Mouse (Mus musculus) kidney, postnatal 0 days (tissue): Measurements from ENCODE around the gene Sptbn2. TPM values are rescaled to one million over a fixed set of nuclear protein-coding genes. Genes with fewer than 3 reads are reported as not detected.

Experiments used
- ATAC-seq: fragments of 200-750 bp; cut with Nextera tagmentation; replicated peaks from 2 replicates; pipeline ENCODE4 v1.8.0; 2017; ENCODE audit warnings: low read depth, moderate number of reproducible peaks, moderate TSS enrichment, moderate library complexity; ENCODE audit not compliant: low FRiP score
- DNase-seq: peaks from one replicate; pipeline ENCODE4 v3.0.0-alpha.2; 2016; ENCODE audit warnings: low spot score
- H3K27ac ChIP-seq: fragments of 300-500 bp; sonication (generic); 2 replicates; pipeline ENCODE4 v1.5.1; 2014; ENCODE audit warnings: mild to moderate bottlenecking
- H3K27me3 ChIP-seq: fragments of 300-500 bp; sonication (generic); 2 replicates; pipeline ENCODE4 v1.6.1; 2014; ENCODE audit warnings: low read length, mixed read lengths; ENCODE audit not compliant: insufficient read depth
- H3K36me3 ChIP-seq: fragments of 300-500 bp; sonication (generic); 2 replicates; pipeline ENCODE4 v1.6.1; 2014; ENCODE audit warnings: low read length, mixed read lengths; ENCODE audit not compliant: insufficient read depth
- H3K4me1 ChIP-seq: fragments of 300-500 bp; sonication (generic); replicated peaks from 2 replicates; pipeline ENCODE4 v1.6.1; 2014; ENCODE audit warnings: antibody characterized with exemption, low read length, mixed read lengths; ENCODE audit not compliant: insufficient read depth
- H3K4me2 ChIP-seq: fragments of 300-500 bp; sonication (generic); 2 replicates; pipeline ENCODE4 v1.6.1; 2014; ENCODE audit warnings: mild to moderate bottlenecking, low read length, moderate library complexity, mixed read lengths
- H3K4me3 ChIP-seq: fragments of 300-500 bp; sonication (generic); replicated peaks from 2 replicates; pipeline ENCODE4 v1.5.1; 2014; ENCODE audit warnings: low read depth, low read length
- H3K9ac ChIP-seq: fragments of 300-500 bp; sonication (generic); 2 replicates; pipeline ENCODE4 v1.6.1; 2014; ENCODE audit warnings: low read depth, low read length
- H3K9me3 ChIP-seq: fragments of 300-500 bp; sonication (generic); replicated peaks from 2 replicates; pipeline ENCODE4 v1.6.1; 2016; ENCODE audit warnings: low read length, inconsistent platforms, mixed read lengths
- CTCF ChIP-seq: IDR thresholded peaks from 2 replicates; pipeline ENCODE4 v1.5.1; 2016; ENCODE audit warnings: antibody characterized with exemption, low read depth, mild to moderate bottlenecking, moderate library complexity
- WGBS: fragments of 180-500 bp; shearing (Covaris S2); extraction: QIAGEN DNeasy Blood & Tissue Kit; methylation state at CpG from one replicate; pipeline ENCODE4 v1.1.7; 2014; 5-methylcytosine and 5-hydroxymethylcytosine counted together
- polyA plus RNA-seq: library from polyadenylated mRNA; unstranded; fragments of >200 nt; fragmentation: Nextera tagmentation; extraction: Ambion mirVana; gene quantifications from 2 replicates; pipeline ENCODE4 v1.2.1, GENCODE M21; 2015

Gene Sptbn2
- polyA plus RNA-seq, 1 experiment from 2014 or later = 2.6 TPM

GRCm38 (mm10) chr19:4698205-4698677 is 12.7 kb upstream of the Sptbn2 start, which contains the start of gene Gm960:
Gm960 (minus strand) TSS chr19:4698668.
- Histone ChIP-seq H3K9me3 (no peaks in the 10 kb centered on the region), H3K36me3 (no peaks in the 10 kb centered on the region), H3K4me2 (peak within 1 kb of the TSS; percentile 93), H3K9ac (peak within 1 kb of the TSS; percentile 55; the same call in 1 of the 2 replicates), H3K4me1 (no peaks in the 10 kb centered on the region), H3K27me3 (peaks cover 11% of the 10 kb centered on the region), H3K4me3 (peak within 1 kb of the TSS; percentile 50), H3K27ac (no peak within 1 kb of the TSS)
- under 1% methylated on average over 38 of the region's 40 CpGs for WGBS
- TF ChIP-seq CTCF = no peak
- ATAC-seq (peak; percentile 78), DNase-seq (peak; percentile 78)

GRCm38 (mm10) chr19:4698856-4699255 is 12.1 kb upstream of the Sptbn2 start:
- WGBS = 40% methylated on average over 8 of the region's 8 CpGs
- ATAC-seq (no peak), DNase-seq (no peak)
- no peaks in the 10 kb centered on the region for H3K9me3 ChIP-seq
- peaks cover 11% of the 10 kb centered on the region for H3K27me3 ChIP-seq
- 0 out of 2 replicates have a peak overlapping the region, but pooled peaks have one; percentile 93 for H3K4me2 ChIP-seq
- H3K27ac ChIP-seq = no peak overlapping the region
- H3K9ac ChIP-seq = no peak overlapping the region
- H3K4me3 ChIP-seq = no peak overlapping the region
- no peaks in the 10 kb centered on the region for H3K4me1 ChIP-seq
- no peak for TF ChIP-seq CTCF
- H3K36me3 ChIP-seq = no peaks in the 10 kb centered on the region

- Histone ChIP-seq H3K4me3 (no peak overlapping the region), H3K27ac (no peak overlapping the region), H3K9me3 (no peaks in the 10 kb centered on the region), H3K4me2 (no peak overlapping the region), H3K4me1 (no peaks in the 10 kb centered on the region), H3K9ac (no peak overlapping the region), H3K27me3 (peaks cover 11% of the 10 kb centered on the region), H3K36me3 (no peaks in the 10 kb centered on the region)
- TF ChIP-seq CTCF = no peak
- DNase-seq = no peak
- WGBS = 30% methylated on average over 5 of the region's 5 CpGs
- ATAC-seq = no peak
Observed at GRCm38 (mm10) chr19:4699821-4700220, 11.1 kb upstream of the Sptbn2 start.

- Histone ChIP-seq H3K36me3 (no peaks in the 10 kb centered on the region), H3K4me2 (no peak overlapping the region), H3K9me3 (no peaks in the 10 kb centered on the region), H3K9ac (no peak overlapping the region), H3K27ac (no peak overlapping the region), H3K4me3 (no peak overlapping the region), H3K4me1 (no peaks in the 10 kb centered on the region), H3K27me3 (peaks cover 11% of the 10 kb centered on the region)
- no peak for ATAC-seq
- no peak for TF ChIP-seq CTCF
- 56% methylated on average over 8 of the region's 8 CpGs for WGBS
- DNase-seq = no peak
Observed at GRCm38 (mm10) chr19:4700656-4701055, 10.3 kb upstream of the Sptbn2 start.

GRCm38 (mm10) chr19:4701221-4701620 is 9.7 kb upstream of the Sptbn2 start:
- ATAC-seq = no peak
- no peak overlapping the region for H3K4me2 ChIP-seq
- TF ChIP-seq CTCF = no peak
- no peaks in the 10 kb centered on the region for H3K4me1 ChIP-seq
- DNase-seq = no peak
- H3K9me3 ChIP-seq = no peaks in the 10 kb centered on the region
- 53% methylated on average over 7 of the region's 7 CpGs for WGBS
- H3K27me3 ChIP-seq = peaks cover 11% of the 10 kb centered on the region
- no peak overlapping the region for H3K9ac ChIP-seq
- no peaks in the 10 kb centered on the region for H3K36me3 ChIP-seq
- no peak overlapping the region for H3K27ac ChIP-seq
- H3K4me3 ChIP-seq = no peak overlapping the region

GRCm38 (mm10) chr19:4708765-4709164 is 2.2 kb upstream of the Sptbn2 start:
- no peaks in the 10 kb centered on the region for H3K36me3 ChIP-seq
- WGBS = 76% methylated on average over 10 of the region's 10 CpGs
- H3K4me2 ChIP-seq = no peak overlapping the region
- H3K9ac ChIP-seq = no peak overlapping the region
- no peak overlapping the region for H3K4me3 ChIP-seq
- DNase-seq = no peak
- peaks cover 7% of the 10 kb centered on the region for H3K4me1 ChIP-seq
- no peak for TF ChIP-seq CTCF
- ATAC-seq = no peak
- no peaks in the 10 kb centered on the region for H3K9me3 ChIP-seq
- peaks cover 32% of the 10 kb centered on the region for H3K27me3 ChIP-seq
- no peak overlapping the region for H3K27ac ChIP-seq

- H3K4me3 ChIP-seq = peak overlapping the region; percentile 51
- peaks cover 38% of the 10 kb centered on the region for H3K27me3 ChIP-seq
- DNase-seq = no peak
- no peak overlapping the region for H3K27ac ChIP-seq
- peak overlapping the region; percentile 35; the same call in 1 of the 2 replicates for H3K9ac ChIP-seq
- H3K36me3 ChIP-seq = no peaks in the 10 kb centered on the region
- peak overlapping the region; percentile 94 for H3K4me2 ChIP-seq
- peaks cover 7% of the 10 kb centered on the region for H3K4me1 ChIP-seq
- TF ChIP-seq CTCF = no peak
- ATAC-seq = peak; percentile 61; the same call in 1 of the 2 replicates
- no peaks in the 10 kb centered on the region for H3K9me3 ChIP-seq
- WGBS = 1% methylated on average over 45 of the region's 65 CpGs
Observed at GRCm38 (mm10) chr19:4711601-4712155, 711 bp downstream of the Sptbn2 start.
